Mouse (Mus musculus) midbrain, embryonic 14.5 days (tissue): Measurements from ENCODE around the gene Mlec. TPM values are rescaled to one million over a fixed set of nuclear protein-coding genes. Genes with fewer than 3 reads are reported as not detected.

Source experiments
- ATAC-seq: fragments of 200-750 bp; cut with Nextera tagmentation; 2 replicates; pipeline ENCODE4 v1.8.0; 2017; ENCODE audit warnings: moderate number of reproducible peaks, moderate library complexity; ENCODE audit not compliant: low FRiP score, low TSS enrichment
- DNase-seq: peaks from one replicate; pipeline ENCODE4 v3.0.0-alpha.2; 2015
- H3K27ac ChIP-seq: fragments of 300-500 bp; sonication (generic); replicated peaks from 2 replicates; pipeline ENCODE4 v1.5.1; 2014; ENCODE audit warnings: mild to moderate bottlenecking, low read depth, low read length, moderate library complexity
- H3K27me3 ChIP-seq: fragments of 300-500 bp; sonication (generic); 2 replicates; pipeline ENCODE4 v1.6.1; 2014; ENCODE audit warnings: low read length, control low read depth, mixed read lengths; ENCODE audit not compliant: control insufficient read depth, insufficient read depth
- H3K36me3 ChIP-seq: fragments of 300-500 bp; sonication (generic); 2 replicates; pipeline ENCODE4 v1.6.1; 2014; ENCODE audit warnings: low read length, control low read depth; ENCODE audit not compliant: control insufficient read depth, insufficient read depth
- H3K4me1 ChIP-seq: fragments of 300-500 bp; sonication (generic); 2 replicates; pipeline ENCODE4 v1.6.1; 2014; ENCODE audit warnings: mild to moderate bottlenecking, antibody characterized with exemption, low read length, control low read depth; ENCODE audit not compliant: control insufficient read depth, insufficient read depth
- H3K4me2 ChIP-seq: fragments of 300-500 bp; sonication (generic); 2 replicates; pipeline ENCODE4 v1.6.1; 2014; ENCODE audit warnings: mild to moderate bottlenecking, low read length, moderate library complexity
- H3K4me3 ChIP-seq: fragments of 300-500 bp; sonication (generic); replicated peaks from 2 replicates; pipeline ENCODE4 v1.5.1; 2014; ENCODE audit warnings: low read depth, low read length
- H3K9ac ChIP-seq: fragments of 300-500 bp; sonication (generic); replicated peaks from 2 replicates; pipeline ENCODE4 v1.6.1; 2014; ENCODE audit warnings: mild to moderate bottlenecking, low read length, moderate library complexity
- H3K9me3 ChIP-seq: fragments of 300-500 bp; sonication (generic); 2 replicates; pipeline ENCODE4 v1.6.1; 2016; ENCODE audit warnings: low read length, control low read depth, mixed read lengths; ENCODE audit not compliant: control insufficient read depth
- WGBS: fragments of 180-500 bp; shearing (Covaris S2); extraction: QIAGEN DNeasy Blood & Tissue Kit; methylation state at CpG from one replicate; pipeline ENCODE4 v1.1.7; 2014; 5-methylcytosine and 5-hydroxymethylcytosine counted together
- polyA plus RNA-seq: library from polyadenylated mRNA; unstranded; fragments of >200 nt; fragmentation: Nextera tagmentation; extraction: Ambion mirVana; gene quantifications from 2 replicates; pipeline ENCODE4 v1.2.1, GENCODE M21; 2014

The Mlec gene
- polyA plus RNA-seq = 14.6 and 18.6 TPM in 2 replicates

GRCm38 (mm10) chr5:115158040-115158983 lies at the start of gene Mlec:
TSS of gene Mlec (minus strand) at chr5:115158179.
- H3K27me3 ChIP-seq = no peaks in the 10 kb centered on the region
- H3K36me3 ChIP-seq = no peaks in the 10 kb centered on the region
- H3K4me1 ChIP-seq = peaks cover 31% of the 10 kb centered on the region
- ATAC-seq (peak; percentile 98), DNase-seq (peak; percentile 99)
- peak within 1 kb of the TSS; percentile 91 for H3K9ac ChIP-seq
- H3K27ac ChIP-seq = peak within 1 kb of the TSS; percentile 99
- peak within 1 kb of the TSS; percentile 96 for H3K4me2 ChIP-seq
- H3K4me3 ChIP-seq = peak within 1 kb of the TSS; percentile 92
- no peaks in the 10 kb centered on the region for H3K9me3 ChIP-seq
- WGBS = under 1% methylated on average over 78 of the region's 78 CpGs

GRCm38 (mm10) chr5:115207244-115207643 lies 49.3 kb upstream of the Mlec start:
- 61% methylated on average over 5 of the region's 5 CpGs for WGBS
- no peak for ATAC-seq
- Histone ChIP-seq H3K9me3 (no peaks in the 10 kb centered on the region), H3K36me3 (no peaks in the 10 kb centered on the region), H3K27ac (no peak overlapping the region), H3K4me1 (peaks cover 8% of the 10 kb centered on the region), H3K4me2 (no peak overlapping the region), H3K9ac (no peak overlapping the region), H3K27me3 (no peaks in the 10 kb centered on the region), H3K4me3 (no peak overlapping the region)
- no peak for DNase-seq

- peak overlapping the region; percentile 30; the same call in 1 of the 2 replicates for H3K9ac ChIP-seq
- DNase-seq (peak; percentile 86), ATAC-seq (peak; percentile 76; the same call in 1 of the 2 replicates)
- peaks cover 8% of the 10 kb centered on the region for H3K4me1 ChIP-seq
- no peaks in the 10 kb centered on the region for H3K36me3 ChIP-seq
- H3K4me2 ChIP-seq = peak overlapping the region; percentile 51
- 3% methylated on average over 31 of the region's 31 CpGs for WGBS
- H3K9me3 ChIP-seq = no peaks in the 10 kb centered on the region
- no peaks in the 10 kb centered on the region for H3K27me3 ChIP-seq
- H3K4me3 ChIP-seq = peak overlapping the region; percentile 13; the same call in 1 of the 2 replicates
- peak overlapping the region; percentile 65 for H3K27ac ChIP-seq
These were observed 46.8 kb upstream of the Mlec start for GRCm38 (mm10) chr5:115204562-115205311.

GRCm38 (mm10) chr5:115203735-115204561 lies 46.0 kb upstream of the Mlec start:
- H3K4me3 ChIP-seq = 0 out of 2 replicates have a peak overlapping the region, but pooled peaks have one; percentile 13
- H3K4me2 ChIP-seq = peak overlapping the region; percentile 51
- ATAC-seq (no peak; the same call in 1 of the 2 replicates), DNase-seq (peak; percentile 55)
- H3K9me3 ChIP-seq = no peaks in the 10 kb centered on the region
- peak overlapping the region; percentile 30; the same call in 1 of the 2 replicates for H3K9ac ChIP-seq
- H3K27me3 ChIP-seq = no peaks in the 10 kb centered on the region
- H3K36me3 ChIP-seq = no peaks in the 10 kb centered on the region
- WGBS = 11% methylated on average over 23 of the region's 23 CpGs
- H3K27ac ChIP-seq = peak overlapping the region; percentile 65
- peaks cover 8% of the 10 kb centered on the region for H3K4me1 ChIP-seq

GRCm38 (mm10) chr5:115194626-115195221 lies 36.7 kb upstream of the Mlec start:
- peaks cover 54% of the 10 kb centered on the region for H3K27me3 ChIP-seq
- H3K9me3 ChIP-seq = no peaks in the 10 kb centered on the region
- H3K36me3 ChIP-seq = no peaks in the 10 kb centered on the region
- WGBS = 5% methylated on average over 12 of the region's 12 CpGs
- DNase-seq (no peak), ATAC-seq (no peak)
- H3K4me1 ChIP-seq = peaks cover 17% of the 10 kb centered on the region
- H3K27ac ChIP-seq = no peak overlapping the region
- H3K4me3 ChIP-seq = peak overlapping the region; percentile 61
- peak overlapping the region; percentile 67; the same call in 1 of the 2 replicates for H3K9ac ChIP-seq
- peak overlapping the region; percentile 99 for H3K4me2 ChIP-seq

DNA sequence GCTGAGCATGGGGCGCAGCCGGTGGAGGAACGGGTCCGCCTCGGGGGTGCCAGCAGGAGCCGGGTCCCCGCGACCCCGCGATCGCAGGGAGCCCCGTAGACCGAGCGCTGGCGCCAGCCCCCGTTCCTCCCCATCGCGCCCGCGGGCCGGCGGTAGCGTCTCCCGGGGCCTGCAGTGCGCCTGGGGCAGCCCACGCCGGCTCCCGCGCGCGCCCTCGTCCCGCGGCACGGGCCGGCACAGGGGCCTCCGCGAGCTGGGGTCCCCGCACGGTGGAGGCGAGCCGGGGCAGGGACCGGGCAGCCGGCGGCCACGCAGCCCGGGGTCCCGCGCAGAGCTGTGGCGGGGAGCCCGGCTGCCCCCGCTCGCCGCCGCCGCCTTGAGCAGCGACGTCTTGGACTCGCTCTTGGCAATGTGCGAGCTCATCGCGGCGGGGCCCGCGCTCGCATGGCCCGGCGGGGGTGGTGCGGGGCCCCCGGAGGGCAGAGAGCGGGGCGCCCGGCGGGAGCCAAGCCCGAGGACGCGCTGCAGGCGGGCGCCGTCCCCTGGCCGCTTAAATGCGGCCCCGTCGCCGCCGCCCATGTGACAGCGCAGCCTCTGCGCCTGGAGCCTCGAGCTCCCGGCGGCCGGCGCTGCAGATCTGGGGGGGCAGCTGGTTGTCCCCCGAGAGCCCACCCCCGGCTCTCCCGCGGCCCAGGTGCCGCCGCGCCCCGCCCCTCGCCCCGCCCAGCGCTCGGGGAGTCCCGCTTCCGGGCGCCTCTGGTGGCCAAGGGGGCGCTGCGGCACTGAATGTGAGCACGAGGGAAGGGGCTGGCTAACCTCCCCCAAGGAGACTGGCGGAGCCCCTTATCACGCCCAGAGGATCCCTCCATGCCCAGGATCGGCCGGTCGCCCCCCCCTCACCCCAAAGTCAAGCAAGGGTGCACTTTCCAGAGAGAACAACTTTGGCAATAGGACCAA lies 36.0 kb upstream of the Mlec start, which contains the start of gene Cabp1:
Gene Cabp1 (minus strand): TSS at position 713 of the 957 bp plus-strand sequence.
- WGBS = under 1% methylated on average over 78 of the region's 116 CpGs

DNA sequence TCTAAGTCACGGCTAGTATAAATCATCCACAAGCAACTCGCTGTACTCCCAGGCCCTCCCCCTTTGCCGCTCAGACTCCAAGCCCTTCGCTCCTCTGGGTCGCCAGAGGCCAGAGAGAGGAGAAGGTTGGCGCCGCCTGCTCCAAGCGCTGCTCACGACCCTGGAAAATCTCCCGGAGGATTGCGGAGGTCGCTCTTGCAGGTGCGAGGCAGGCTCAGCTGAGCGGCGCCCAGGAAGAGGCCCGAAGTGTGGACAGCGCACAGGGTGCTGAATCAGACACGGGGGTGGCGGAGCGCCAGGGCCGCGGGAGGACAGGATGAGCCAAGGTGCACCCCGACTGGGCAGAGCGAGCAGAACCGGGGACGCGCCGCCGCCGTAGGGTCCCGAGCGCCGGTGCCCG lies 35.2 kb upstream of the Mlec start:
- H3K4me3 ChIP-seq = peak overlapping the region; percentile 61
- H3K36me3 ChIP-seq = no peaks in the 10 kb centered on the region
- H3K9ac ChIP-seq = peak overlapping the region; percentile 67
- ATAC-seq (no peak; the same call in 1 of the 2 replicates), DNase-seq (peak; percentile 59)
- H3K4me2 ChIP-seq = peak overlapping the region; percentile 99
- no peaks in the 10 kb centered on the region for H3K9me3 ChIP-seq
- H3K27me3 ChIP-seq = peaks cover 55% of the 10 kb centered on the region
- H3K27ac ChIP-seq = no peak overlapping the region
- peaks cover 17% of the 10 kb centered on the region for H3K4me1 ChIP-seq
- 1% methylated on average over 34 of the region's 34 CpGs for WGBS

More for the DNA sequence above, 36.0 kb upstream of the Mlec start, which contains the start of gene Cabp1:
- peaks cover 17% of the 10 kb centered on the region for H3K4me1 ChIP-seq
- DNase-seq (peak; percentile 86), ATAC-seq (peak; percentile 67)
- peaks cover 55% of the 10 kb centered on the region for H3K27me3 ChIP-seq
- H3K27ac ChIP-seq = no peak within 1 kb of the TSS
- H3K9ac ChIP-seq = peak within 1 kb of the TSS; percentile 67
- H3K4me3 ChIP-seq = peak within 1 kb of the TSS; percentile 61
- peak within 1 kb of the TSS; percentile 99 for H3K4me2 ChIP-seq
- H3K36me3 ChIP-seq = no peaks in the 10 kb centered on the region
- H3K9me3 ChIP-seq = no peaks in the 10 kb centered on the region
